Mouse (Mus musculus): ENCODE results near the gene Zfp213. TPM values are rescaled to one million over a fixed set of nuclear protein-coding genes. Genes with fewer than 3 reads are reported as not detected.
"Not testable (repeated sequence)": the region's sequence is repeated elsewhere in the genome, so short reads cannot be mapped to it uniquely, and the experiment has no call there.

The Zfp213 gene
- total RNA-seq (2022) = 1 to 10 TPM; 4.9 to 6.5 (median 5.8) TPM

- DNase-seq (ENCODE audit: low spot score) = peak; percentile 95
These were observed at the start of gene Zfp213 for GRCm38 (mm10) chr17:23563595-23564367. TSS of gene Zfp213 (minus strand) at chr17:23564238.

- peak; percentile 13 for DNase-seq (ENCODE audit: low spot score)
These were observed 46.3 kb upstream of the Zfp213 start for GRCm38 (mm10) chr17:23610361-23610800.

GRCm38 (mm10) chr17:23609612-23610011 lies 45.6 kb upstream of the Zfp213 start:
- no peak for DNase-seq (ENCODE audit: low spot score)

GRCm38 (mm10) chr17:23605220-23605619 lies 41.2 kb upstream of the Zfp213 start:
- no peak for DNase-seq (ENCODE audit: low spot score)

GRCm38 (mm10) chr17:23604394-23604793 lies 40.4 kb upstream of the Zfp213 start:
- DNase-seq (ENCODE audit: low spot score) = no peak

- no peak for DNase-seq (ENCODE audit: low spot score)
These were observed 39.5 kb upstream of the Zfp213 start for GRCm38 (mm10) chr17:23603542-23603941.

- DNase-seq (ENCODE audit: low spot score) = no peak
These were observed 39.0 kb upstream of the Zfp213 start for GRCm38 (mm10) chr17:23603077-23603476.

GRCm38 (mm10) chr17:23601836-23602585 lies 38.0 kb upstream of the Zfp213 start:
- no peak for DNase-seq (ENCODE audit: low spot score)

GRCm38 (mm10) chr17:23600641-23601622 lies 36.9 kb upstream of the Zfp213 start, which contains the start of gene Zscan10:
TSS of gene Zscan10 (plus strand) at chr17:23600856.
- DNase-seq (ENCODE audit: low spot score) = no peak

- no peak for DNase-seq (ENCODE audit: low spot score)
These were observed 35.6 kb upstream of the Zfp213 start for GRCm38 (mm10) chr17:23599605-23600063.

GRCm38 (mm10) chr17:23598582-23599552 lies 34.8 kb upstream of the Zfp213 start, which contains the start of gene Zfp13:
TSS of gene Zfp13 (minus strand) at chr17:23599487.
- peak; percentile 91 for DNase-seq (ENCODE audit: low spot score)

GRCm38 (mm10) chr17:23595139-23595538 lies 31.1 kb upstream of the Zfp213 start:
- DNase-seq (ENCODE audit: low spot score) = not testable (repeated sequence)

- no peak for DNase-seq (ENCODE audit: low spot score)
These were observed 28.9 kb upstream of the Zfp213 start for GRCm38 (mm10) chr17:23592926-23593300.

GRCm38 (mm10) chr17:23592208-23592925 lies 28.3 kb upstream of the Zfp213 start:
- peak; percentile 89 for DNase-seq (ENCODE audit: low spot score)

- DNase-seq (ENCODE audit: low spot score) = no peak
These were observed 23.2 kb upstream of the Zfp213 start for GRCm38 (mm10) chr17:23587253-23587652.

- peak; percentile 39 for DNase-seq (ENCODE audit: low spot score)
These were observed 21.9 kb upstream of the Zfp213 start for GRCm38 (mm10) chr17:23585721-23586491.

- no peak for DNase-seq (ENCODE audit: low spot score)
These were observed 20.7 kb upstream of the Zfp213 start for GRCm38 (mm10) chr17:23584786-23585185.

GRCm38 (mm10) chr17:23575951-23576552 lies 12.0 kb upstream of the Zfp213 start:
- DNase-seq (ENCODE audit: low spot score) = no peak

All from heart, adult 8-10 months (tissue).